Comparison of ENCODE assay signal across 9 mouse cellular contexts in genomic region chr8:127552161-127552595, GRCm38 (mm10).
DNase-seq lines count a peak whose midpoint lies in the region; ATAC-seq and TF ChIP-seq lines count a peak whose summit lies in the region.
"Had no signal": no experiment of that assay in that cellular context is flagged by ENCODE, and none has a peak within 500 bp of the region (broad histone marks: within the 10 kb centered on the region; RNA-seq: fewer than 3 reads in every experiment).

No protein-coding gene starts in this region.

- H3K27ac ChIP-seq in heart, embryonic 11.5 days (ENCODE audit: low read depth, low read length), result no peak overlapping the region
- H3K27ac ChIP-seq in embryonic facial prominence, embryonic 13.5 days, result 0 out of 2 replicates have a peak overlapping the region, but pooled peaks have one; percentile 11
- H3K27ac ChIP-seq in liver, postnatal 0 days (ENCODE audit: low read depth), result no peak overlapping the region
- H3K27ac ChIP-seq: lung, embryonic 15.5 days had no signal

- H3K9me3 ChIP-seq in heart, embryonic 11.5 days (replicated peaks; ENCODE audit: control insufficient read depth, low read length), result no peaks in the 10 kb centered on the region
- no peaks in the 10 kb centered on the region for H3K9me3 ChIP-seq in embryonic facial prominence, embryonic 13.5 days
- H3K9me3 ChIP-seq in liver, postnatal 0 days (ENCODE audit: low read length), result no peaks in the 10 kb centered on the region
- H3K9me3 ChIP-seq: lung, embryonic 15.5 days had no signal

- no peak overlapping the region for H3K4me2 ChIP-seq in heart, embryonic 11.5 days
- H3K4me2 ChIP-seq in embryonic facial prominence, embryonic 13.5 days, result peak overlapping the region; percentile 35
- H3K4me2 ChIP-seq in liver, postnatal 0 days (ENCODE audit: low read depth, low read length), result no peak overlapping the region
- H3K4me2 ChIP-seq: lung, embryonic 15.5 days had no signal

- 0 out of 2 replicates have a peak, but pooled peaks have one; percentile 57 for ATAC-seq in heart, embryonic 11.5 days (replicated peaks; ENCODE audit: insufficient number of reproducible peaks, low FRiP score, low TSS enrichment)
- ATAC-seq in embryonic facial prominence, embryonic 13.5 days (ENCODE audit: insufficient number of reproducible peaks, insufficient read depth, low FRiP score, low TSS enrichment, low read depth), result 0 out of 2 replicates have a peak, but pooled peaks have one; percentile 12
- no peak for ATAC-seq in liver, postnatal 0 days

- DNase-seq in heart, adult 9 months (ENCODE audit: low spot score in 2 of 2), result no peak
- peak; percentile 32 for DNase-seq in kidney, postnatal 14 days
- DNase-seq in liver, postnatal 0 days, result no peak
- peak; percentile 15 for DNase-seq in thymus, postnatal 25 days
- DNase-seq in frontal cortex, postnatal 36 days (ENCODE audit: low spot score in 2 of 2), result no peak
- DNase-seq in cerebellum, adult 18-20 months, result no peak

- 0 out of 2 replicates have a peak, but pooled peaks have one; percentile 10 for TF ChIP-seq CTCF in liver, postnatal 0 days (IDR thresholded peaks at IDR 0.05; ENCODE audit: low read depth)

- H3K4me3 ChIP-seq in heart, embryonic 11.5 days (ENCODE audit: low read depth, low read length), result no peak overlapping the region
- H3K4me3 ChIP-seq in embryonic facial prominence, embryonic 13.5 days, result no peak overlapping the region
- H3K4me3 ChIP-seq in liver, postnatal 0 days (ENCODE audit: low read depth, low read length), result no peak overlapping the region
- H3K4me3 ChIP-seq: lung, embryonic 15.5 days had no signal

- H3K4me1 ChIP-seq in heart, embryonic 11.5 days (ENCODE audit: control insufficient read depth, insufficient read depth, low read length), result no peaks in the 10 kb centered on the region
- peaks cover 60% of the 10 kb centered on the region for H3K4me1 ChIP-seq in embryonic facial prominence, embryonic 13.5 days
- H3K4me1 ChIP-seq in liver, postnatal 0 days (ENCODE audit: insufficient read depth), result no peaks in the 10 kb centered on the region
- H3K4me1 ChIP-seq: lung, embryonic 15.5 days had no signal

- no peak for TF ChIP-seq EP300 in liver, postnatal 0 days (IDR thresholded peaks at IDR 0.05; ENCODE audit: low read depth)

- no peak overlapping the region for H3K9ac ChIP-seq in heart, embryonic 11.5 days (ENCODE audit: low read depth, low read length)
- no peak overlapping the region; the same call in 1 of the 2 replicates for H3K9ac ChIP-seq in embryonic facial prominence, embryonic 13.5 days
- no peak overlapping the region for H3K9ac ChIP-seq in liver, postnatal 0 days (replicated peaks)
- H3K9ac ChIP-seq: lung, embryonic 15.5 days had no signal

- H3K36me3 ChIP-seq in heart, embryonic 11.5 days (ENCODE audit: control insufficient read depth, insufficient read depth, low read length), result no peaks in the 10 kb centered on the region
- H3K36me3 ChIP-seq in embryonic facial prominence, embryonic 13.5 days, result no peaks in the 10 kb centered on the region
- H3K36me3 ChIP-seq in liver, postnatal 0 days (replicated peaks; ENCODE audit: insufficient read depth, low read length), result no peaks in the 10 kb centered on the region
- H3K36me3 ChIP-seq: lung, embryonic 15.5 days had no signal

- WGBS in heart, embryonic 11.5 days (ENCODE audit: insufficient replicate concordance), result 62% methylated on average over 11 of the region's 11 CpGs
- 29% methylated on average over 11 of the region's 11 CpGs for WGBS in embryonic facial prominence, embryonic 13.5 days
- WGBS in liver, postnatal 0 days (ENCODE audit: insufficient replicate concordance), result 46% methylated on average over 11 of the region's 11 CpGs

- no peaks in the 10 kb centered on the region for H3K27me3 ChIP-seq in heart, embryonic 11.5 days (ENCODE audit: control insufficient read depth, insufficient read depth, low read length)
- peaks cover 4% of the 10 kb centered on the region; the same call in 1 of the 2 replicates for H3K27me3 ChIP-seq in embryonic facial prominence, embryonic 13.5 days
- H3K27me3 ChIP-seq in liver, postnatal 0 days (ENCODE audit: insufficient read depth, low read length), result no peaks in the 10 kb centered on the region
- H3K27me3 ChIP-seq: lung, embryonic 15.5 days had no signal

Comparison
In these comparisons a context has a peak if more than half of its experiments do, and no peak if none do; other contexts are left out.
1. DNase-seq: peak in kidney, postnatal 14 days (single experiment) and thymus, postnatal 25 days (single experiment); none in heart, adult 9 months (0 of 2), liver, postnatal 0 days (single experiment), frontal cortex, postnatal 36 days (0 of 2) and cerebellum, adult 18-20 months (0 of 2).